Mouse (Mus musculus) hindbrain, embryonic 16.5 days (tissue): ENCODE data around the gene Olfr127. TPM values are rescaled to one million over a fixed set of nuclear protein-coding genes. Genes with fewer than 3 reads are reported as not detected.
"Not testable (repeated sequence)": the region's sequence is repeated elsewhere in the genome, so short reads cannot be mapped to it uniquely, and the experiment has no call there.

Source experiments
- ATAC-seq: fragments of 200-750 bp; cut with Nextera tagmentation; 2 replicates; pipeline ENCODE4 v1.8.0; 2017; ENCODE audit warnings: moderate TSS enrichment, moderate library complexity
- H3K27ac ChIP-seq: fragments of 300-500 bp; sonication (generic); 2 replicates; pipeline ENCODE4 v1.5.1; 2014; ENCODE audit warnings: low read depth, mild to moderate bottlenecking, control low read depth, low read length, moderate library complexity
- H3K27me3 ChIP-seq: fragments of 300-500 bp; sonication (generic); replicated peaks from 2 replicates; pipeline ENCODE4 v1.6.1; 2014; ENCODE audit warnings: low read length; ENCODE audit not compliant: control insufficient read depth, insufficient read depth
- H3K36me3 ChIP-seq: fragments of 300-500 bp; sonication (generic); 2 replicates; pipeline ENCODE4 v1.6.1; 2014; ENCODE audit warnings: mild to moderate bottlenecking, low read length, moderate library complexity, mixed read lengths; ENCODE audit not compliant: control insufficient read depth, insufficient read depth
- H3K4me1 ChIP-seq: fragments of 300-500 bp; sonication (generic); 2 replicates; pipeline ENCODE4 v1.6.1; 2014; ENCODE audit warnings: low read depth, low read length; ENCODE audit not compliant: control insufficient read depth, insufficient read depth
- H3K4me2 ChIP-seq: fragments of 300-500 bp; sonication (generic); 2 replicates; pipeline ENCODE4 v1.6.1; 2014; ENCODE audit warnings: mild to moderate bottlenecking, low read length, control low read depth, moderate library complexity
- H3K4me3 ChIP-seq: fragments of 300-500 bp; sonication (generic); 2 replicates; pipeline ENCODE4 v1.5.1; 2014; ENCODE audit warnings: mild to moderate bottlenecking, low read length, control low read depth, moderate library complexity
- H3K9ac ChIP-seq: fragments of 300-500 bp; sonication (generic); 2 replicates; pipeline ENCODE4 v1.6.1; 2014; ENCODE audit warnings: low read depth, mild to moderate bottlenecking, control low read depth, low read length, moderate library complexity
- H3K9me3 ChIP-seq: fragments of 300-500 bp; sonication (generic); 2 replicates; pipeline ENCODE4 v1.6.1; 2014; ENCODE audit warnings: mild to moderate bottlenecking, low read length, moderate library complexity; ENCODE audit not compliant: control insufficient read depth
- WGBS: fragments of 180-500 bp; shearing (Covaris S2); extraction: QIAGEN DNeasy Blood & Tissue Kit; methylation state at CpG from one replicate; pipeline ENCODE4 v1.1.7; 2014; 5-methylcytosine and 5-hydroxymethylcytosine counted together
- polyA plus RNA-seq: library from polyadenylated mRNA; unstranded; fragments of >200 nt; fragmentation: Nextera tagmentation; extraction: Ambion mirVana; gene quantifications from 2 replicates; pipeline ENCODE4 v1.2.1, GENCODE M21; 2015

Gene Olfr127
- polyA plus RNA-seq: not detected in 2 replicates

DNA sequence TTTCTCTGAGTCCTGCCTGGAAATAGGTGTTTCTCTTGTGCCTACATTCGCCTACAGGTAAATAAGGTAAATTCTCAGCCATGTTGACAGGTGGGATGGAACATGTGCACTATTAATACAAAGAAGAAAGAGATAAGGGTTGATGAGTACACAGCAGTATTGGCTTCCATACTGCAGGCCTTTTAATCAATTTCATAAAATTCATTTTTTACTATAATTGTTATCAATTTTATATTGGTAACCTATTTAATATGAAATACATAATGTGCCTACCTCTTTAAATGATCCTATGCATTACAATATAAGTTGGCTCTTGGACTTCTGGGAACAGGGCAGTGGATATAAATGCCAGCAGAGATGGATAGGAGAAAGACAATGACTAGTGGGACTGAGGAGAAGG lies at the start of gene Olfr127:
Gene Olfr127 (plus strand): TSS at position 301 of the 400 bp plus-strand sequence.
- Histone ChIP-seq H3K4me3 (no peak within 1 kb of the TSS), H3K9ac (no peak within 1 kb of the TSS), H3K9me3 (no peaks in the 10 kb centered on the region), H3K27ac (no peak within 1 kb of the TSS), H3K4me1 (no peaks in the 10 kb centered on the region), H3K27me3 (no peaks in the 10 kb centered on the region), H3K36me3 (no peaks in the 10 kb centered on the region), H3K4me2 (no peak within 1 kb of the TSS)
- WGBS: 92% methylated on average over 1 of the region's 1 CpGs
- ATAC-seq: no peak

DNA sequence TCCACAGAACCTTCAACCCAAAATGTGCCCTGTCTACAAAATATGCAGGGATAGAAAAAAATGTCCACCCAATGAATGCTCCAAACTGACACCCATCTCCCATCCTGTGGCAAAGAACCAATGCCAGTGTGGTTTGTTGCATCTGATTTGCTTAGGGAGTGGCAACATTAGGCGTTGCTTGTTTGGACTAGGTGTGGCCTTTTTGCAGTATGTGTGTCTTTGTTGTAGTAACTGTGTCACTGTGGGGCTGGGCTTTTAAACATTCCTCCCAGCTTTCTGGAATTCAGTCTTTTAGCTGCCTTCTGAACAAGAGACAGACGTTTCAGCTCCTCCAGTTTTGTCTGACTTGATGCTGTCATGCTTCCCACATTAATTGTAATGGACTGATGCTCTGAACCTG lies 36.3 kb upstream of the Olfr127 start:
- ATAC-seq: no peak
- Histone ChIP-seq H3K9me3 (no peaks in the 10 kb centered on the region), H3K4me3 (no peak overlapping the region), H3K27ac (no peak overlapping the region), H3K9ac (no peak overlapping the region), H3K27me3 (no peaks in the 10 kb centered on the region), H3K4me2 (no peak overlapping the region), H3K36me3 (no peaks in the 10 kb centered on the region), H3K4me1 (no peaks in the 10 kb centered on the region)
- WGBS: 81% methylated on average over 2 of the region's 2 CpGs

- no peaks in the 10 kb centered on the region for H3K27me3 ChIP-seq
- no peak overlapping the region for H3K27ac ChIP-seq
- no peak overlapping the region for H3K4me3 ChIP-seq
- no peak overlapping the region for H3K9ac ChIP-seq
- WGBS: 22% methylated on average over 8 of the region's 8 CpGs
- no peak for ATAC-seq
- no peaks in the 10 kb centered on the region for H3K9me3 ChIP-seq
- H3K4me2 ChIP-seq: no peak overlapping the region
- H3K4me1 ChIP-seq: no peaks in the 10 kb centered on the region
- no peaks in the 10 kb centered on the region for H3K36me3 ChIP-seq
Observed at GRCm38 (mm10) chr17:37869676-37870205, 30.5 kb upstream of the Olfr127 start.

- Histone ChIP-seq H3K27ac (no peak overlapping the region), H3K4me2 (no peak overlapping the region), H3K9me3 (no peaks in the 10 kb centered on the region), H3K4me1 (no peaks in the 10 kb centered on the region), H3K36me3 (no peaks in the 10 kb centered on the region), H3K4me3 (no peak overlapping the region), H3K27me3 (no peaks in the 10 kb centered on the region), H3K9ac (no peak overlapping the region)
- WGBS: 87% methylated on average over 3 of the region's 3 CpGs
- ATAC-seq: no peak
Observed at GRCm38 (mm10) chr17:37873830-37874229, 26.4 kb upstream of the Olfr127 start.

- H3K4me3 ChIP-seq, H3K27me3 ChIP-seq, H3K27ac ChIP-seq, H3K36me3 ChIP-seq, H3K4me2 ChIP-seq, H3K9ac ChIP-seq, ATAC-seq, H3K4me1 ChIP-seq, H3K9me3 ChIP-seq: not testable (repeated sequence)
- 78% methylated on average over 8 of the region's 8 CpGs for WGBS
Observed at GRCm38 (mm10) chr17:37906821-37907220, 6.6 kb downstream of the Olfr127 start.

GRCm38 (mm10) chr17:37920248-37920647 lies 20.0 kb downstream of the Olfr127 start, which contains the start of gene Olfr128:
Gene Olfr128, plus strand, starts transcription at chr17:37920548.
- H3K27me3 ChIP-seq: no peaks in the 10 kb centered on the region
- no peak for ATAC-seq
- H3K9me3 ChIP-seq: no peaks in the 10 kb centered on the region
- no peak within 1 kb of the TSS for H3K9ac ChIP-seq
- H3K4me3 ChIP-seq: no peak within 1 kb of the TSS
- no peak within 1 kb of the TSS for H3K4me2 ChIP-seq
- no peak within 1 kb of the TSS for H3K27ac ChIP-seq
- no peaks in the 10 kb centered on the region for H3K4me1 ChIP-seq
- no peaks in the 10 kb centered on the region for H3K36me3 ChIP-seq

GRCm38 (mm10) chr17:37952979-37953378 lies 52.7 kb downstream of the Olfr127 start, which contains the start of gene Olfr761:
Gene Olfr761, minus strand, starts transcription at chr17:37953079.
- Histone ChIP-seq H3K36me3 (no peaks in the 10 kb centered on the region), H3K4me1 (no peaks in the 10 kb centered on the region), H3K27me3 (no peaks in the 10 kb centered on the region), H3K4me2 (no peak within 1 kb of the TSS), H3K4me3 (no peak within 1 kb of the TSS), H3K9me3 (no peaks in the 10 kb centered on the region), H3K9ac (no peak within 1 kb of the TSS), H3K27ac (no peak within 1 kb of the TSS)
- ATAC-seq: no peak
- 84% methylated on average over 2 of the region's 2 CpGs for WGBS

Other genes with a start within 250 kb of the Olfr127 start
- gene Olfr117, start 236.7 kb upstream of the Olfr127 start, polyA plus RNA-seq: not detected in 2 replicates
- not detected in 2 replicates for gene Olfr118, start 233.4 kb upstream of the Olfr127 start, polyA plus RNA-seq
- gene Olfr119, start 203.9 kb upstream of the Olfr127 start, polyA plus RNA-seq: not detected in 2 replicates
- not detected in 2 replicates for gene Olfr120, start 178.6 kb upstream of the Olfr127 start, polyA plus RNA-seq
- gene Olfr121, start 151.6 kb upstream of the Olfr127 start, polyA plus RNA-seq: not detected in 2 replicates
- gene Olfr122, start 131.8 kb upstream of the Olfr127 start, polyA plus RNA-seq: not detected in 2 replicates
- not detected in 2 replicates for gene Olfr123, start 106.9 kb upstream of the Olfr127 start, polyA plus RNA-seq
- not detected in 2 replicates for gene Olfr124, start 100.5 kb upstream of the Olfr127 start, polyA plus RNA-seq
- gene Olfr125, start 67.5 kb upstream of the Olfr127 start, polyA plus RNA-seq: not detected in 2 replicates
- gene Olfr126, start 53.0 kb upstream of the Olfr127 start, polyA plus RNA-seq: not detected in 2 replicates
- not detected in 2 replicates for gene Olfr128, start 20.1 kb downstream of the Olfr127 start, polyA plus RNA-seq
- not detected in 2 replicates for gene Olfr761, start 52.6 kb downstream of the Olfr127 start, polyA plus RNA-seq
- gene Olfr129, start 159.6 kb downstream of the Olfr127 start, polyA plus RNA-seq: not detected in 2 replicates
- not detected in 2 replicates for gene Olfr130, start 163.5 kb downstream of the Olfr127 start, polyA plus RNA-seq
- gene Olfr131, start 188.3 kb downstream of the Olfr127 start, polyA plus RNA-seq: not detected in 2 replicates
- gene Olfr132, start 234.1 kb downstream of the Olfr127 start, polyA plus RNA-seq: not detected in 2 replicates
- not detected in 2 replicates for gene Olfr133, start 244.8 kb downstream of the Olfr127 start, polyA plus RNA-seq